Mouse (Mus musculus) embryonic facial prominence, embryonic 13.5 days (tissue): Measurements from ENCODE around the gene Akap6. TPM values are rescaled to one million over a fixed set of nuclear protein-coding genes. Genes with fewer than 3 reads are reported as not detected.

Experiments used
- polyA plus RNA-seq: library from polyadenylated mRNA; unstranded; fragments of >200 nt; fragmentation: Nextera tagmentation; extraction: Ambion mirVana; gene quantifications from 2 replicates; pipeline ENCODE4 v1.2.1, GENCODE M21; 2015

Gene Akap6
- polyA plus RNA-seq, 1 experiment from 2014 or later = 1.3 TPM

Other genes with a start within 250 kb of the Akap6 start
- 49.1 and 57.6 TPM in 2 replicates for gene Arhgap5, start 195.4 kb upstream of the Akap6 start, polyA plus RNA-seq